Mouse (Mus musculus): Measurements from ENCODE around the gene Rnaset2b.
"Not testable (repeated sequence)": the region's sequence is repeated elsewhere in the genome, so short reads cannot be mapped to it uniquely, and the experiment has no call there.

The Rnaset2b gene

DNA sequence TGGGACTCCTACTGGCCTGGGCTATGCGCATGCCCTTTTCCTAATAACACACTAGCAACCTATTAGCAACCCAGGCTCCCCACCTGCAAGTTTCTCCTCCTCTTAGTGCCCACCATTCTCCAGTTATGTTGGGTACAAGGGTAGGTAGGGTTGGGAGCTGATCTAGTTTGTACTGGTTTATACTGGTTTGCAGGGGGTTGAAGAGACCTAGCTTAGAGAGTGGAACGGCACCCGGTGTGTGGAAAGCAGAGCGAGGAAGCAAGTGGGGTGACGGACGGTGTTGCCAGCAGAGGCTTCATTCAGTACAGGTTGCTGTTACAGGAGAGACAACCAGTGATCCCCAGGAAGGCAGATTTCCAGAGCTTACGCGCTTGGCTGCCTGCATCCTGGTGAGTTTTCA, at the start of gene Rnaset2b:
Gene Rnaset2b, plus strand, starts transcription at position 301 of the 400 bp plus-strand sequence.
- not testable (repeated sequence) for DNase-seq (ENCODE audit: low spot score)

DNA sequence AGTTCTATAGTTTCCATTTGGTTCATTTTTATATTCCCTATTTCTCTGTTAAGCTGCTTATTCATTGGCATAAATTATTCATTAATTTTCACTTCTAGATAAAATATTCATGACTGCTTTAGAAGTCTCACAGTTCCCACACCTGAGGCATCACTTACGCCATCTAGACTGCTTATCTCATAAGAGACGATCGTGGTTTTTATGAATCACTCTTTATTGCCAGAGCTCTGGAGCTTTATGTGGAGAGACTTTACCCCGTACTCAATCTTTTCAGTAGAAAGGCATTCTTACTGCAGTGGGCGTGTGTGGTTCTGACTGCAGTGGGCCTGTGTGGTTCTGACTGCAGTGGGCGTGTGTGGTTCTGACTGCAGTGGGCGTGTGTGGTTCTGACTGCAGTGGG, 38.8 kb upstream of the Rnaset2b start:
- DNase-seq (ENCODE audit: low spot score) = not testable (repeated sequence)

DNA sequence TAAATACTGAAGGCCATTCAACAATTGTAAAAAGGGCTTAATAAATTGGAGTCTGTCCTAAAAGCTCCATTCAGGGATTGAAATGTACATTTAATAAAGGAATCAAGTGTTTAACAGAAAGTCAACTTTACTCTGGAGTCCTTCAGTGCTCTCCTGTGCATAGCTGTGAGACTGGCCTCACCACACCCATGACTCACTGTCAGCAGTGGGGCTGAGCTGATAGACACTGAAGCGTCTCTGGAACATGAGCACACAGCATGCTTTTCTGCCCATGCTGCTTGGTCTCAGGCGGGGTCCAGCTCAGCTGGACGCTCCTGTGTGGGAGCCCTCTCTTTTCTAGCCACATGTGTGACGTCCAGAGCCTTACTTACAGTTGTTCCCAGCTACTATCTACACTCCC, 27.9 kb upstream of the Rnaset2b start:
- DNase-seq (ENCODE audit: low spot score) = not testable (repeated sequence)

DNA sequence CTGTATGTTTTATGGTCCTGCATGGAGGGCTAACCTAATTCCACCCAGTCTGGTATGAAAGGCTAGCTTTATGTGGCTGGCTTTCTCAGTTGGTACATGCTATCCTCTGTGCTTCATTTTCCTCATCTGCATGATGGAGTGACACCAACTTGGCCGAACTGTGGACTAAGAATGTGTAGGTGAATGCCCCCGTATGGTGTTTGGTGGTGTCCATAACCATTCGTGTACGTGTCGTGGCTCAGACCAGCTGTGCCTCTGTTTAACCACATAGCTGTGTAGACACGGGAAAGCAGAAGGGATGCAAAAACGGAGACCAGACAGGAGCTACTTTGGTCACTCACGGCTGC, 22.8 kb upstream of the Rnaset2b start:
- DNase-seq (ENCODE audit: low spot score) = not testable (repeated sequence)

DNA sequence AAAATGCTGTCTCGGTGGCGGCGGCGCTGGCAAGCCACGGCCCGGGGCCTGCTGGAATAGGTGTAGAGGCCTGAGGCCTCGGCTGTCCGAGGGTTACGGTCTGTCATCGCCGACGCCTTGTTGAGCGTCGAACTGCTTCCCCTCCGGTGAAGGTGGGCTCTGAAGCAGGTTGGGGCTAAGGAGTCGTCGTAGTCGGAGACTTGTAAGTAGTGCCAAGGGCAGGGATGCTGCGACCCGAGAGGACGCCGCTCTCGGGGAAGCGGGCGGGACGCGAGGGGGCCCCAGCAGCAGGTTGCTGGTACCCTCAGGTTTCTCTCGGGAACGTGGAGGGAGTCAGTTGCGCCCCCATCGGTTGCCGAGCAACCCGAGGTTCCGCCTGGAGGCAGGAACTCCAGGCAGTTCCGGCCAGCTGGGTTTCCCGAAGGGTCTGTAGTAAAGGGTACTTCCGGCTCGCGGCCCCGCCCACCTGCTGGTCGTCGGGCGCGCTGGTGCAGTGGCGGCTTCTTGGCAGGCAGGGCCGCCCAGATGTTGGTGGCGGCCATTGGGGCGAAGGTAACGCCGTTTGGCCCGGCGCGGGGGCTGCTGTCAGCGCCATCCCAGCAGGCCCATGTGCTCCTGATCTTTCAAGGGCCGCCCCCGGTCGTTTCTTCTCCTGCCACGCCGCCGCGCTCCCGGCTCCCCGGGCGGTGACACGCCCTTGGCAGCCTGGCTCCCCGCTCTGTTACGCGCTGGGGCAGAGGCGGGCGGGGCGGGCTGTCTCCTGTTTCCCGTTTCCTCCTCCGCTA, 22.3 kb upstream of the Rnaset2b start, which contains the start of gene Rsph3b:
Gene Rsph3b, minus strand, starts transcription at position 699 of the 785 bp plus-strand sequence.
- peak; percentile 67 for DNase-seq (ENCODE audit: low spot score)

DNA sequence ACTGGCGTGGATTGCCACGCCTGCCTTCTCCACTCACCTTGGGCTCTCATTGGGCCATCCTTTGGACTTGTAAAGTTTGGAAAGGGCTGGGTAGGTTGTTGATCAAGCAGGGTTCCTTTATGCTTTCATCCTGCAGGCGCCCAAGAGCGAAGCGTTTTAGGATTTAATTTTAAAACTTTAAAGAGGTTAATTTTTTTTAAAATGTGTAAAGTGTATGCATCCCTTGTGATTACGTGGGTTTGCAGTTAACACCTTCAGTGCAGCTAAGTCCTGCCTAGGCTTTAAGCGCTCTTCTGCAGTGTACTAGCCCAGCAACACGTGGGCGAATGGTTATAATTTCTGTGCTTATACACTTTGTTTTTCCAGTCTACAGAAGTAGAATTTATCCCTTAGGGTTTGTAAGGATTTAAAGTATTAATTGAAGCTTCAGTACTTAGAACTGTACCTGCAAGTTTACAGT, 21.6 kb upstream of the Rnaset2b start:
- not testable (repeated sequence) for DNase-seq (ENCODE audit: low spot score)

DNA sequence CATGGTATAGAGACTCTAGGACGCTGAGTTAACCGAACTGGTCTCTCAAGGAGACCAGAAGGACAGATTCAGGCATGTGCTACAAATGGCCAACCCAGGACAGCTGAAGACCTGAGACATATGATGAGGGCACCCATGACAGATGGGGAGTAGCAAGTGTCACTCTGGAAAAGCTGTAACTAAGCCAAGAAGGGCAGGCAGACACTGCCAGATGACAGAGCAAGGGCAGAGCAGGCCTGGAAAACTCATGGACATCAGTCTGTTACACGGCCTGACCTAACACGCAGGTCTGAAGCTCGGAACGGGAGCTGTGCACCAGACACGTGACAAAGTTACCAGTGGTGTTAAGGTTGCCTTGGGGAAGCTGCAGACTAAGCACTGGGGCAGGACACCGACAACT, 11.6 kb upstream of the Rnaset2b start:
- DNase-seq (ENCODE audit: low spot score) = not testable (repeated sequence)

DNA sequence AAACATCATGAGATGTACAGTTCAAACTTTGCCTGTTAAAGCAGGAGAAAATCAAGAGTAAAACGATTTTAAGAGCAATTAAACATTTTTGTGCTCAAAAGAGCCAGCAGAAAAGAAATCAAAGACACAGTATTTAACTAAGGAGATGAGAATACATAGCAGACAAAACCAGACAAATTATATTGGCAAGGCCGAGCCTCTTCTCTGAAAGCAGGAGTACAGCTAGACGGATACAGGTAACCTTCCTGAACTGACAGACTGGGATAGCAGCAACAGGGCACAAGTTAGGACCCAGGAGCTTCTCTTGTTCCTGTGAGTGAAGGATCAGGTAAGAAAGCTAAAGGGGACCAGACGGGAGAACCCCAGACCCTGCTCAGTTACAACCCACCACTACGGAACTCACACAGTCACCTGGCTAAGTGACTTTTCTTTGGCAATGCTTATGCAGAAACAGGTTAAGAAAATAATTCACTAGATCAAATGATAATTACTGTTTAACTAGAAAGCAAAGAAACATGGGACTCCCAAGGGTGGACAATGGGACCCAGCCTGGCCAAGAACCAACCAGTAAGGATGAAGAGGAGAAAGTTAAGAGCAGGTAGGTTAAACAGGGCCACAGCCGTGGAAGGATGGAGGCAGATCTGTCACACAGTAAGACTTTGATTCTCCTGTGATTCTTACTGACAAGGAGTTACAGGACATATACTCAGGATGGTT, 10.7 kb upstream of the Rnaset2b start:
- not testable (repeated sequence) for DNase-seq (ENCODE audit: low spot score)

DNA sequence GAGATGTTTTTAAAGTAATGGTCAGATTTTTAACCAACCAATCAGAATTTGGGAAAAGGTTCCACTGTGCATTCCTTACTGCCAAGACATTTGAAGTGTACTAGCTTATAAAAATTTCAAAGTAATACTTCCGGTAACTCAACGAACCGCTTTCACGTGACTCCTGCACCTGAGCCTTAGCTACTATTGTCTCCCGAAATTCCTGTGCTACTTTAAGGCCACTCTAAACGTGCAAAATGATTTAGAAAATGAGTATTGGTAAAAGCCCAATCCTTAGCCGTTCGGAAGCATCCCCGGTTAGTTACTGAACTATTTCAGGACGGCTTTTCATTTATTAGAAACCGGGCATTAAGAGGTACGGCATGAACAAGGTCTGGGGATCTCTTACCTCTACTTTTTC, 10.1 kb upstream of the Rnaset2b start:
- DNase-seq (ENCODE audit: low spot score) = not testable (repeated sequence)

DNA sequence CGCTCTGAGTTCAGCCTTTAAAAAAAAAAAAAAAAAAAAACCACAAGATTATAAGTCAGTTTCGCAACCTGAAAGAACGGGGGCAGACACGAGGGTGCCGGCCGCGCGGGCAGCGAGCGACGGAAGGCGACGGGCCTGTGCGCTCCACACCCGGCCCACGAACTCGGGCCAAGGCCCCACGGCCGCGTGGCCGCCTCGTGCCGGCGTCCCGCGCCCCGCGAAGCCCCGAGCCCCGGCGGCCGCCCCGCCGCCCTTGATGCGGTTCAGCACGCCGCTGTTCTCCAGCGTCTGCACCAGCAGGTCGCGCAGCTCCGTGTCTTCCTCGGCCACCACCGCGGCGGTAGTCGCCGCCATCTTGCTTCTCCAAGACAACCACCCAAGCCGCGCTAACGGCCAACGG, 9.7 kb upstream of the Rnaset2b start, which contains the start of gene Tagap1:
Gene Tagap1, minus strand, starts transcription at position 381 of the 400 bp plus-strand sequence.
- DNase-seq (ENCODE audit: low spot score) = not testable (repeated sequence)

DNA sequence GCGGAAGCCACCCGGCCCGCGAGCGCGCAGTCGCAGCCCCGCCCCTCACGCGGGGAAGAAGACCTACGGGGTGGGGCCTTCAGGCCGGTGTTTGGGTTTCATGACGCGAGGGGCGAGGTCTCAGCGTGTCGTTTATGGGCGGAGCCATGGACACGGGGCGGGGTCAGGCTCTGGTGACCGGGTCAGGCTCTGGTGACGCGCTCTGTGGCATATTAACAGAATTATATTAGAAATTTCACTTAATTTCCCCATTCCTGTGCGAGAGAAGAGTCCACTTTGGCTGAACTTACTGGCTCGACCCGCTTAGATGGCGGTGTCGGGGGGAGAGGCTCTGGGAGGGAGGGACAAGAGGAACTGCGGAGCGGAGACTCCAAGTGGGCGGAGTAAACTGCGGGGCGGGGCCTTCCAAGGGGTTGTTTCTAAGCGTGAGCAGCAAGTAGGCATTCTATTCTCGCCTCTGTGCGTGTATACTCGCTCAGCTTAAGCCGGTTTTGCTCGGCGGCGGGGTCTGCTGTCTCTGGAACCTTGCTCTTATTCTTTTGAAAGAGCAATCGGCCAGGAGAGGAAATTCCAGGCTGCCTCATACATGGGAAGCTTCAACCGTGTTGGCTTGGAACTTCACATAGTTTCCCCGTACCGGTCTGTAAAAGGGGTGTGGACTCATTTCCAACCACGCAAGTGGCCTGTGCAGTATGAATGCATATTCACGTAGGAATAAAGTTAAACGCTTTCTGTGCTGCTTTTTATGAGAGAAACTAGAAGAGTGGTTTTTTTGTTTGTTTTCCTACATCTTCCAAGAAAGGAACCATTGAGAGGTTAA, 9.0 kb upstream of the Rnaset2b start:
- not testable (repeated sequence) for DNase-seq (ENCODE audit: low spot score)

DNA sequence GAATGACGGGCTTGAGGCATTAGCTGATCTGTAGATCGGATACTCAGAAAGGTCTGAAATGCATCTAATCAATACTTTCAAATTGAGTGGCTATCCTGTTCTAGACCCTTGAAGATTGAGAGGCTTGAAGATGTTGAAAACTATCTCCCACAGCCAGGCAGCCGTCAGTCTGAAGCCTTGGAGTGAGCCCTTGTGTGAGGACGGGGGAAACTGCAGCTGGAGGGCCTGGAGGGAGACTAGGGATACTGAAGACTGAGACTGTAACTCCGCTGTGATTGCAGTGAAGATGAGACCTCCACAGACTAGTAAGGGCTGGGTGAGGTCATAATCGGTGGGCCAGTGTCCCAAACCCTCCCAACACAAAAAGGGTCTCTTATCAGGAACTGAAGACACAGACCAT, 8.1 kb upstream of the Rnaset2b start:
- DNase-seq (ENCODE audit: low spot score) = not testable (repeated sequence)

DNA sequence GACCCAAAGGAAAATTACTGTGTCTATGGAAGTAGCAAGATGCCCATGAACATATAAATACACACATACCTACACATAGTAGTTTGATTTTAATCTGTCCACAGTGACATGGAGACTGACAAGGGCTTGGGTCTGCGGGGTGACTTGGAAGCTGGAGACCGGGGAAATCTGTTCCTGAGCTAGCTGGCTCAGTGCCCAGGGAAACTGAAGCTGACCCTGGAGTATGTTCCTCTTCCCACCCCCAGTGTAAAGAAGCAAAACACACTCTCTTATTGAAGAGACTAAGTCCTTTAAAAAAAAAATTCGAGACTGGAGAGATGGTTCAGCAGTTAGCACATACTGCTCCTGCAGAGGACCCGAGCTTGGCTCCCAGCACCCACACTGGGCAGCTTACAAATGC, 7.5 kb upstream of the Rnaset2b start:
- not testable (repeated sequence) for DNase-seq (ENCODE audit: low spot score)

DNA sequence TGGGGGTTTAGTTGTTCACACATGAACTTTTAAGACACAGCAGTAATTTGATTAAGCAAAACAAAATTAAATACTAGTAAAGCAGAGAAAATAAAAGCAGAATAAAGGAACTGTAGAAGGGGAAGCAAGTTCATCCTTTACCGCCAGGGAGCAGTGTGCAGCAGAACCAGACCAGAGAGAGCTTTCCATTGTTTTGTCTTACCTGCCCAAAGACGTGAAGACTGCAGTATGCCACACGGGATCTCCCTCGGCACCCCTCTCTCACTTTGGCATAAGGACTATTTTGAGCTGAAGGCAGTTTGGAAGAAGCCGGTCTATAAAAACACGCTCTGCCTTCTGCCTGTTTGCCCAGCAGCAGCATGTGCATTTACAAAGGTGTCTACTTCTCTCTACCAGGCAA, 5.1 kb upstream of the Rnaset2b start:
- DNase-seq (ENCODE audit: low spot score) = not testable (repeated sequence)

DNA sequence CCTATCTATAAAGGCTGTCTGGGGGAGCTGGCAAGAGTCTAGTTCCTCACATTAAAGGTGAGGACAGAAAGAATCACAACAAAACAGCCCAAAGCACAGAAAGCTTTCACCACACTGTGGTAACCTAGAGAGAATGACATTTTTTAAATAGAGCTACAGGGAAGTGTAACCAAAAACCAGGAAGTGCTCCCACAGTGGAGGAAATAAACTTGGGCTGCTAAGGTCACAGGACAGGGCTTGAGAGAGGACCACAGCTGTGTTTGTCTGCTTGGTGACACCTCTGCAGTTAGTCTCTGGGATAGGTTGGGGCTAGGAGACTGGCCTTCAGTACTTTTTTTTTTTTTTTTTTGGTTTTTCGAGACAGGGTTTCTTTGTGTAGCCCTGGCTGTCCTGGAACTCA, 2.8 kb upstream of the Rnaset2b start:
- DNase-seq (ENCODE audit: low spot score) = not testable (repeated sequence)

DNA sequence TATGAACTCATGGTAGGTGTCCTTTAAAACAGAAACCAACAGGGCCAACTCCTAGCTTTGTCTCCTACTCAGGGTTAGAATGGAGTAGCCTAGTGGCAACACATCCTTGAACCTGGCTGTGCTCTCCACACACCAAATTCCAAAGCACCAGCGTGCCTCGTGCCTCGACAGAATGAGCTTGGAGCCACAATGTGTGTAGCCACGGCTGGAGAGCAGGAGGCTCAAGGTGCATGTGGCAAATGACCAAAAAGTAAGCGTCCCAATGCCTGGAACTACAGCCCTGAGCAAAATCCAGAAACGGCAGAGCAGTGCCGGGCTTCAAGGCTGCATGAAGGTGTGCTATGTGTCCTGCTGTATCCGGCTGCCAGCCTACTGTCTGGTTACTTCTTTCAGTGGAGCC, 804 bp downstream of the Rnaset2b start:
- not testable (repeated sequence) for DNase-seq (ENCODE audit: low spot score)

DNA sequence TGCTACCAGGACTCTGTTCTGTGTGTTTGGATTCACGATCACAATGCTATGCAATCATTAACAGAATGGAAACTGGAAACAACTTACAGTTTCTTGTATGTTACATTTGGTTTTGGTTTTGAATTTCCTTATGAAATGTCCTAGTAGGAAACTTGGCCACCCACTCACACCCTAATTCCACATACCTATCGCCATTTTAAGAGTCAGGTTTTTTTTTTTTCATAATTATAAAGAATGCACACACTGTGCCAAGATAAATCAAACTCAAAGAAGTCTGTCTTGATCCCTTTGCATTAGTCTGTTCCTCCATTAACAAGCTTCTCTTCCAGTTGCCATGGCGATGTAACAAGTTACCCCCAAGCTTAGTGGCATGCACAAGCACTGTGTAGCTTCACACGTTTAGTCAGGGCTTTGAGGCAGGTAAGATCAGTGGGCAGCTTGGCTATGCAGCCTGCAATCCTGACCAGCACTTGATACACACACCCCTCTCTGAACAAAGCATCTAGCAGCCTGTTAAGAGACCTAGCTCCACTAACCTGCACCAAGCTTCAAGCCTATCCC, 2.5 kb downstream of the Rnaset2b start:
- DNase-seq (ENCODE audit: low spot score) = not testable (repeated sequence)

DNA sequence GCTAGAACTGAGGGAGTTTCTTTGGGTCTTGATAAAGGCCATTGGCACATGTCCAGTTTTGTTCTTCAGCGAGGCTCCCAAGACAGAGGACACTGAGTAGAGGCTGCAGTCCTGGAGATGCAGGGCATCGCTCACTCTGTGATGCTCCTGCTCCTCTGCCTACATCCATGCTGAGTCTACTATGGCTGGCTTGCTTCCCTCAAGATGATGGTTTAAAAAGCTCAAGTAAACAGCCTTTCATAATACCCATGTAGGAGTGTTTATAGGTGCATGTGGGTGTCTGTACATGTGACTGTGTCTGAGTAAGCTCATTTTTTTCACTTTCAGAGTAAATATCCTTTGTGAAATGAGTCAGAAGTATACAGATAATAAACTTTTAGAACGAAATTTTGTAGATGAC, 4.6 kb downstream of the Rnaset2b start:
- DNase-seq (ENCODE audit: low spot score) = not testable (repeated sequence)

DNA sequence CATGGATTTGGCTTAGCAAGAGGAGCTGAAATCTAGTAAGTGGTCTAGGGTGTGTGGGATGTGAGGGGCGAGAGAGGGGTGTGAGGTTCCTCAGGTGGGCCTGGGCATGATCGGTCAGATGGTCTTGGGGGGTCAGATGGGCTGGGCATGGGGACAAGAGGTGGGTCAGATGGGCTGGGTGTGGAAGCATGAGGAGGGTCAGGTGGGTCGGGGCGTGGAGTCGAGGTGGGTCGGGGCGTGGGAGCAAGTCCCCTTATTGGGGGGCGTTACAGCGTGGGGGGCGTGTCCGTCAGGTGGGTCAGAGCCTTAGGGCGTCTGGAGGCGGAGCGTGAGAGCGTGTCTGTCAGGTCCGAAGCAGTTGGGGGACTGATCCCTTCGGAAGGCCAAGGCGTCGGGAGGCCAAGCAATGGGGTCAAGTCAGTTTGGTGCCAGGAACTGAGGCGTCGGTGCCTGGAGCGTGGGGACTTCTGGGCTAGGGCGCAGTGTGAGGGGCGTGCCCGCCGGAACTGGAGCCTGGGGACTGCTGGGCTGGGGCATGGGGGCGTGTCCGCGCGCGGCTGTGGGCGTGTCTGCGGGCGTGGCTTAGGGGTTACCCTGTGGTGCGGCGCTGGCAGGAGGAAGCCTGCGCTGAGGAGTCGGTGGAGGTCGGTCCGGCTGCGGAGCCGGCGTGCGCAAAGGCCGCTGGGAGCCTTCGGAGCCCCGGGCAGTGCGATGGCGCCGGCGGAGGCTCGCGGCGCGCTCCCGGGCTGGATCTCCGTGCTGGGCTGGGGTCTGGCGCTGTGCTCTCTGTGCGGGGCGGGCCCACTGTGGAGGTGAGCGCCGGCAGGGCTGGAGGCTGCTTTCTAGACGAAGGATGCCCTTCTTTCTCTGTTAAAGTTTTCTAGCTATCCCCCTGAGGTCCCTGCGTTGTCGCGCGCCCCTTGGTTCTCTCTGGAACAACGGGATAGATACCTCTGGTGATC, 8.1 kb downstream of the Rnaset2b start, which contains the start of gene Gm49721:
Gene Gm49721, plus strand, starts transcription at position 618 of the 962 bp plus-strand sequence.
- DNase-seq (ENCODE audit: low spot score) = peak; percentile 38

DNA sequence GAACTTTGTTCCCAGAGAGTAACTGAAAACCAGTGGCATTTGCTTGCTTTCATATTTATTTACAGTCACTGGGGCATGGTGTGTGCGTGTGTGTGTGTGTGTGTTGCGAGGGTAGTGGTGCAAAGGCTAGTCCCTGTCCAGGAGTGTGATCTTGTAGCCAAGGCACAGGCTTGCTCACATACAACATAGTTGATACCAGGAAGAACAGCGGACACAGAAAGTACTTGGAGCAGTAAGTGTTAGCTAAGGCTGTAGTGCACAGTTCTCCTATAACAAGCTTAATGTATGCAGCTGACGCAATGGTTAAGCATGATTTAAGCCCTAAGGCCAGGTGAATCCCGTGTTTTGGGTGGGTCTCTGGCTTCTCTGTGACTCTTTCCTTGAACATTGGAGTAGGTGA, 8.9 kb downstream of the Rnaset2b start:
- not testable (repeated sequence) for DNase-seq (ENCODE audit: low spot score)
